ENCODE assay signal across 13 mouse cellular contexts in the genomic region with DNA sequence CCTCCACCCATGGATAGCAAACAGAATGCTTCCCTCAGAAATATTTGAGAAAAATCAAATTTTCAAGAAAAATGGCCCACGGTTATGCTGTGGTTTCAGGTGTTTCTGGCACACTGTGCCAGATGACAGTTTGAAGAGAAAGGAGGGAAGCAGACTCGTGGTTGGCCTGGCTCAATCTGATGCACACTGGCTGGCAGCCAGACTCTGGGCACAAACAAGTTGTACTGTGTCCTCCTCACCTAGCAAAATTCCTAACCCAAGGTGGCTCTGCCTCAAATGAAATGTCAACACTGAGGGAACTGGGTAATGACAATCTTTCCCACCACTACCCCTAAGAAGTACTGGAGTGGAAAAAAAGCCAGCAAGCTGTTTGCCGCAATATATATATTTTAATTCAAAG. TPM values are rescaled to one million over a fixed set of nuclear protein-coding genes. Genes with fewer than 3 reads are reported as not detected.
"Had no signal": no experiment of that assay in that cellular context is flagged by ENCODE, and none has a peak within 500 bp of the region (broad histone marks: within the 10 kb centered on the region; RNA-seq: fewer than 3 reads in every experiment).

No protein-coding gene starts in this region.

- H3K9me3 ChIP-seq: limb, embryonic 10.5 days; midbrain, embryonic 13.5 days; stomach, embryonic 15.5 days had no signal

- H3K4me3 ChIP-seq: left cerebral cortex, adult 2 months; limb, embryonic 10.5 days; midbrain, embryonic 13.5 days; stomach, embryonic 15.5 days had no signal

- H3K27ac ChIP-seq: left cerebral cortex, adult 2 months; limb, embryonic 10.5 days; liver, embryonic 14.5 days; midbrain, embryonic 13.5 days; stomach, embryonic 15.5 days had no signal

- H3K4me2 ChIP-seq: midbrain, embryonic 13.5 days; stomach, embryonic 15.5 days had no signal

- ATAC-seq: lung, postnatal 0 days; midbrain, embryonic 13.5 days had no signal

- DNase-seq: kidney, postnatal 10 days; lung, adult 2 months; lung, postnatal 36 days; right cerebral cortex, postnatal 14 days; thymus, adult 2 months; thymus, postnatal 25 days had no signal

- H3K9ac ChIP-seq: liver, embryonic 14.5 days; midbrain, embryonic 13.5 days; stomach, embryonic 15.5 days had no signal

- H3K4me1 ChIP-seq: limb, embryonic 10.5 days; midbrain, embryonic 13.5 days; stomach, embryonic 15.5 days had no signal

- H3K27me3 ChIP-seq: midbrain, embryonic 13.5 days; stomach, embryonic 15.5 days had no signal

RNA-seq across cellular contexts. Expression of a gene that starts 15.3 kb away (rescaled TPM):
- total RNA-seq: megakaryocyte progenitor cell, adult 5-6 weeks had no signal
